Mouse (Mus musculus) cortical plate, adult 2 months (tissue): Measurements from ENCODE around the gene Kcnd2. TPM values are rescaled to one million over a fixed set of nuclear protein-coding genes. Genes with fewer than 3 reads are reported as not detected.

Source experiments
- H3K27ac ChIP-seq: fragments of 200-500 bp; 2 replicates; pipeline ENCODE4 v1.5.1; 2012; ENCODE audit warnings: low read length, control low read depth, inconsistent platforms; ENCODE audit not compliant: insufficient read depth
- H3K4me1 ChIP-seq: fragments of 200-500 bp; 2 replicates; pipeline ENCODE4 v1.6.1; 2011; ENCODE audit warnings: low read length; ENCODE audit not compliant: control insufficient read depth, insufficient read depth
- H3K4me3 ChIP-seq: fragments of 200-500 bp; 2 replicates; pipeline ENCODE4 v1.5.1; 2011; ENCODE audit warnings: mild to moderate bottlenecking, low read length, control low read depth; ENCODE audit not compliant: insufficient read depth
- CTCF ChIP-seq: fragments of 200-500 bp; IDR thresholded peaks from 2 replicates; pipeline ENCODE4 v1.5.1; 2011; ENCODE audit warnings: mild to moderate bottlenecking, control low read depth, low read length; ENCODE audit not compliant: insufficient read depth; ENCODE audit errors: extremely low read depth
- POLR2A ChIP-seq: fragments of 200-500 bp; IDR thresholded peaks from 2 replicates; pipeline ENCODE4 v1.6.1; 2011; ENCODE audit warnings: mild to moderate bottlenecking, low read length, control low read depth; ENCODE audit not compliant: insufficient read depth; ENCODE audit errors: extremely low read depth
- polyA plus RNA-seq: library from polyadenylated mRNA; depleted of rRNA; stranded (reverse); fragments of >200 nt; gene quantifications from 2 replicates; pipeline ENCODE4 v1.2.3, GENCODE M21; 2012; rRNA removed

Kcnd2 gene
- polyA plus RNA-seq = 32.0 and 36.3 TPM in 2 replicates

GRCm38 (mm10) chr6:21215491-21216191 lies at the start of gene Kcnd2:
Kcnd2 (plus strand) TSS chr6:21215503.
- Histone ChIP-seq H3K4me3 (peak within 1 kb of the TSS; percentile 97), H3K4me1 (0 out of 2 replicates have a peak, but pooled peaks cover 1% of the 10 kb centered on the region), H3K27ac (peak within 1 kb of the TSS; percentile 88)
- no peak for TF ChIP-seq CTCF

DNA sequence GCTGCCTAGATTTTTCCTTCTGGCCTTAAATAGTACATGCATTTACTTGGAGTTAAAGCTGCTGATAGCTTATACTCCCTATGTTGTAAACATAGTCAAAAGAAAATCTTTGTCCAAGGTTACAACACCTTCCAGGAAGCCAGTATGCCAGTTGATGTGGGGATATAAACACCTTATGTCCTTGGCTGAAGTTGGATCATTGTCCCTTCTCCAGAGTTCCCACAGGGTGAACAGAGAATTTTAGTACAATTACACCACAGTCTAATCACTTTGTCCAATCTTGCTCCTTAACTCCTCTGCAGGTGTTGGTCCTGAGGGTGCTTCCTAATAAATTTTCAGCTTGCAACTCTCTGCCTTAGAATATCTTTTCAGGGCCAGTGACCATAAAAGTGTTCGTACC lies 48.7 kb upstream of the Kcnd2 start:
- TF ChIP-seq POLR2A (no peak), CTCF (no peak)
- no peaks in the 10 kb centered on the region for H3K4me1 ChIP-seq
- H3K4me3 ChIP-seq = no peak overlapping the region
- H3K27ac ChIP-seq = no peak overlapping the region

GRCm38 (mm10) chr6:21195341-21195740 lies 20.0 kb upstream of the Kcnd2 start:
- Histone ChIP-seq H3K27ac (no peak overlapping the region), H3K4me1 (no peaks in the 10 kb centered on the region), H3K4me3 (no peak overlapping the region)
- no peak for TF ChIP-seq POLR2A
- no peak for TF ChIP-seq CTCF

- Histone ChIP-seq H3K4me1 (0 out of 2 replicates have a peak, but pooled peaks cover 1% of the 10 kb centered on the region), H3K4me3 (peak overlapping the region; percentile 97), H3K27ac (peak overlapping the region; percentile 88)
- TF ChIP-seq POLR2A (no peak), CTCF (peak; percentile 62; the same call in 1 of the 2 replicates)
Measured at GRCm38 (mm10) chr6:21213865-21214672, 1.2 kb upstream of the Kcnd2 start.

DNA sequence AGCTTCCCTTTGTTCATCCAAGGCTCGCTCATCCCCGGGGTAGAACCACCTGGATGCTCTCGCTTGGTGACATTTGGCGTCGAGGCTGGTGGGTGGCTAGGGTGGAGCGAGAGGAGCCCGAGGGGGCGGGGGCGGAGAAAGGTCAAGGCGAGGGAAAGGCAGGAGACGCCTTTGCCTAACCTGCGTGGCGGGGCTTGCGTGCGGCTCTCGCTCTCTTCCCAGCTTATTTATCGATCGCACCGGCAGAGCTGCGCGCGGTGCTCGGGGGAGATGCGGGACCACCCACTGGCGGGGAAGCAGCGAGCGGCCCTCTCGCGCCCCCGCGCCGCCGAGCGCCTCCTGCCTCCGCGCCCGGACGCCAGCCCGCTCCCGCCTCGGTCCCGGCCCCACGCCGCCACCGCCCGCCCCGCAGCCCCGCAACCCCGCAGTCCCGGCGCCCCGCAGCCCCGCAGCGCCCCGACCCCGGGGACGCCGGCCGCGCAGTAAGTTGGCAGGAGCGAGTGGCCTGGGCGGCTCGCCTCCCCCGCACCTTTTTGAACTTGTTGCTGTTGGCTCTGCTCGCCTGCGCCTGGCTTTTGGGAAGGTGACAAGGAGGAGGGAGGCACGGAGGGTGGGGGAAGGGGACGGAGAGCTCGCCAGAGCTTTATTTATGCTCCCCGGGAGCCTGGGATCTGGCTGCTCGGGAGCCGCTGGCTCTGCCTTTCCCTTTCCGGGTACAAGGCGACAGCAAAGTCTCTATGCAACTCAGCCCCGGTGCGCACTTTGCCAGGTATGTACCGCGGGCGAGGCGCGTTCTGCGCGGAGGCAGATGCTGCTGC lies 421 bp upstream of the Kcnd2 start:
- peak overlapping the region; percentile 97 for H3K4me3 ChIP-seq
- H3K27ac ChIP-seq = peak overlapping the region; percentile 88
- TF ChIP-seq CTCF = no peak
- peak; percentile 46; the same call in 1 of the 2 replicates for TF ChIP-seq POLR2A
- H3K4me1 ChIP-seq = 0 out of 2 replicates have a peak, but pooled peaks cover 1% of the 10 kb centered on the region

DNA sequence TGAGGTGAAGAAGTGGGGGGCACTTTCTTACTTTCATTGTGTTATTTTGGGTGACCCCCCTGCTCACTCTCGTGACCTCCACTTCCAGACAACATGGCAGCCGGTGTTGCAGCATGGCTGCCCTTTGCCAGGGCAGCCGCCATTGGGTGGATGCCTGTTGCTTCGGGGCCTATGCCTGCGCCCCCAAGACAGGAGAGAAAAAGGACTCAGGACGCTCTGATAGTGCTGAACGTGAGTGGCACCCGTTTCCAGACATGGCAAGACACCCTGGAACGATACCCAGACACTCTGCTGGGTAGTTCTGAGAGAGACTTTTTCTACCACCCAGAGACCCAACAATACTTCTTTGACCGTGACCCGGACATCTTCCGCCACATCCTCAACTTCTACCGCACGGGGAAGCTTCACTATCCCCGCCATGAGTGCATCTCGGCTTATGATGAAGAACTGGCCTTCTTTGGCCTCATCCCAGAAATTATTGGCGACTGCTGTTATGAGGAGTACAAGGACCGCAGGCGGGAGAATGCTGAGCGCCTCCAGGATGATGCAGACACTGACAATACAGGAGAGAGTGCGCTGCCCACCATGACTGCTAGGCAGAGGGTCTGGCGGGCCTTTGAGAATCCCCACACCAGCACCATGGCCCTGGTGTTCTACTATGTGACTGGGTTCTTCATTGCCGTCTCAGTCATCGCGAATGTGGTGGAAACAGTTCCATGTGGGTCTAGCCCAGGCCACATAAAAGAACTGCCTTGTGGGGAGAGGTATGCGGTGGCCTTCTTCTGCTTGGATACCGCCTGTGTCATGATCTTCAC lies 1.1 kb downstream of the Kcnd2 start:
- Histone ChIP-seq H3K4me3 (peak overlapping the region; percentile 97; the same call in 1 of the 2 replicates), H3K4me1 (0 out of 2 replicates have a peak, but pooled peaks cover 1% of the 10 kb centered on the region), H3K27ac (no peak overlapping the region)
- TF ChIP-seq CTCF (no peak), POLR2A (no peak)

DNA sequence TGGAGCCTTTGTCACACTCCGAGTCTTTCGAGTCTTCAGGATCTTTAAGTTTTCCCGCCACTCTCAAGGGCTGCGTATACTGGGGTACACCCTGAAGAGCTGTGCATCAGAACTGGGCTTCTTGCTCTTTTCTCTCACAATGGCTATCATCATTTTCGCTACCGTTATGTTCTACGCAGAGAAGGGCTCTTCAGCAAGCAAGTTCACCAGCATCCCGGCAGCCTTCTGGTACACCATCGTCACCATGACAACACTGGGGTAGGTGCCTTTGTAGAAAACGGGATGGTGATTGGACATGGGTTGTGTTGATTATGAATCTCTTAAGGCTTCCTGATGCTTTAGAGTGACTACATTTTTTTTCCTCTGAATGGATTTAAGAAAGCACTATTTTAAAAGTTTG lies 1.9 kb downstream of the Kcnd2 start:
- H3K4me3 ChIP-seq = peak overlapping the region; percentile 41

DNA sequence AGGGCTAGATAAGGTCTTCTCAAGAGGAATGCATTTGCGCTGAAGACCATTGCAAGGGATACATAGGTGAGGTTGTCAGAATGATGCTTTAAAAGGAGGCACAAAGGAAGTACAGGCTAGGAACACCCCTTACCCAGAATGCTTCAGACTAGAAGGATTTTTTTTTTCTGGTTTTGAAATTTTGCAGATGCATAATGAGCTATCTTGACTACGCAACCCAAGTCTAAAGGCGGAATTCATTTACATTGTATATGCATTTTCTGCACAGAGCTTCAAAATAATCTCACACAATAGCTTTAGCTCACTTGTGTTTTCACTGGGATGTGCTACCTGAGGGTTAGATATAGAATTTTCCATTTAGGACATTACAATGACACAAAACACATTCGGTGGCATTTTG lies 10.8 kb downstream of the Kcnd2 start:
- TF ChIP-seq CTCF (no peak), POLR2A (no peak)
- Histone ChIP-seq H3K27ac (no peak overlapping the region), H3K4me1 (no peaks in the 10 kb centered on the region; the same call in none of the 2 replicates), H3K4me3 (peak overlapping the region; percentile 19; the same call in 1 of the 2 replicates)

More for the DNA sequence above, 1.9 kb downstream of the Kcnd2 start:
- Histone ChIP-seq H3K27ac (no peak overlapping the region), H3K4me1 (0 out of 2 replicates have a peak, but pooled peaks cover 1% of the 10 kb centered on the region)
- no peak for TF ChIP-seq POLR2A
- TF ChIP-seq CTCF = no peak

GRCm38 (mm10) chr6:21259031-21259430 lies 43.7 kb downstream of the Kcnd2 start:
- Histone ChIP-seq H3K27ac (no peak overlapping the region), H3K4me1 (no peaks in the 10 kb centered on the region), H3K4me3 (no peak overlapping the region)
- TF ChIP-seq POLR2A (no peak), CTCF (no peak)
